Mouse (Mus musculus) naive thymus-derived CD4-positive, alpha-beta T cell, adult 2 months (primary cell): ENCODE measurements at regions not wholly inside any gene's neighbourhood (a gene's known extent, or its start where the extent isn't known, plus 50 kb on each side); places are given as distances from the start of the nearest gene placed in this dataset.

Experiments used
- DNase-seq: peaks from one replicate; pipeline ENCODE4 v3.0.0-alpha.2; 2011; ENCODE audit warnings: low read depth

DNA sequence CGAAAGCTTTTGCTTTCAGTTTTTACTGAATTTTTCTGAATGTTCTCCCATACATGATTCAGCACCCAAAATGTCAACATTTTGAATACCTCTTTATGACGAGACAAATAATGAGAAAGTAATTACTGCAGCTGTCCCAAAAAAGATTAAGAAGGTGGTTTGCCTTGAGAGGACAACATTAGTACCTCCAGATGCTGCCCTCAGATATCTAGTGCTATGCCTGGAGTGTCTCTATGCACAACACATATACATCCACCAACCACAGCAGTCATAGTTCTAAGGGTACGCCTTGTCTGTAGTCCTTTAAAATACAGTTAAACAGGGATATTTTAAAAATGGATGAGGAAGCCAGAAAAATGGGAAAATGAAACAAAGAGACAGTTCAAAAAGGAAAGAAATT, 81.1 kb upstream of the Gpc5 start:
- DNase-seq = no peak

DNA sequence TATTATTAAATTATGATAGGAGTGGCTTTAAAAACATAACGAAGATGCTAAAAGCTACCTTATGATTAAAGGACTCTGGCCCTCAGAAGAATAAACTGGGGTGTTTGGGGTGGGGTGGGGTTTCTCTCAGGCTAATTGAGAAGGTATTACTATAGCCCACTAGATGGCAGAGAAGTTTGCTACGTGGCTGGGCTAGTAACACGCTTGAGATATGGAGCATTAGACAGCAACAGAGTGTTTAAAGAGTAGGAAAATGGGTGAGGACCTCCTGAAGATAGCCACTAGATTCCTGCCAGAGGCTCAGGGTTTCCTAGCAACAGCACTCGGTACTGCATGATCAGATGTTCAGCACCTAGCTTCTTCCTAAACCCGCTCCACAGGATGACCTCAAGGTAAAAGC, 76.7 kb upstream of the Gpc5 start:
- peak; percentile 22 for DNase-seq

DNA sequence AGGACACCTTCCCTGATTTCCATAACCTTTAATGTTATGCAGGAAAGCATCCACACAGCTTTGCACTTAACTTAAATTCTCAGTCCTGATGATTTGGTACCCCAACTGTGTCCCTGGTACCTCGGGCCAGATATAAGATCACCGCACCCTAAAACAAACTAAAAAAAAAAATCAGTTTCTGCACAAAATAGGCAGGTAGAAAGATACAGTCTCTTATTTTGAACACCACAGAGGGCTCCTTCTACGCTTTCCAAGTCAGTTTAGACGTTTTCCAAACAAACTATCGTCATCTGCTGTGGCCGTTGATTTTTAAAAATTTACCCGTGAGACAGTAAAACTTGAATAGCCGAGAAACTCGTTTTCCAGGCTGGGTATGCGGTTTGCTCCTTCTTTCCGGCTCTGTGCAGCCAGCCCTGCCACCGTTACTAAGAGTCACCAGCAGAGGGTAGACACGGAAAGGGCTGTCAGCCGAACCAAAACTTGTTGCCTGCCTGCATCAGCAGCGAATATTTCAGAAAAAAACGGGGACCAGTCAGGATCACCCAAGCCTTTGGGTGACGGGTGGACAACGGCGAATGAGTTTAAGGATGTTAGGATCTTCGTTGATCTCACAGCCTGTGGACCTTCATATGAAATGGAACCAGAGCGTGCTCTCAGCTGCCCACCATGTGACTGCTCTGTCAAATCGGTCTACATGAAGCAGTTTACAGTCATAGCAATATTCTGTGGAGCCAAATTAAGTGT, 74.4 kb upstream of the Gpc5 start:
- DNase-seq = peak; percentile 78

DNA sequence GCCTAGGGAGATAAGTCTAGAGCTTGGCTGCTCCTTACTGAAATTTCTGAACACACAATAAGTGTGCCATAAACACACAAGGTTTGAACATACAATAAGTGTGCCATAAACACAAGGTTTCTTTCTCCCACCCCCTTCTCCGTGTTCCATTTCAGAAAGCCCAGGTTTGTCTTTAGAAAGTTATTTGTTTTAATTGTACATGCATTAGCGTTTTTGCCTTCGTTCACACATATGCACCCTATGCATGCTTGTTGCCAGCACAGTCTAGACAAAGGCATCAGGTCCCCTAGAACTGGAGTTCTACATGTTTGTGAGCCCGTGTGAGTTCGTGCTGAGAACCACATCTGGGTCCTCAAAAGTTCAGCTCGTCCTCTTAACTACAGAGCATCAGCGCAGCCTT, 64.0 kb upstream of the Gpc5 start:
- no peak for DNase-seq

DNA sequence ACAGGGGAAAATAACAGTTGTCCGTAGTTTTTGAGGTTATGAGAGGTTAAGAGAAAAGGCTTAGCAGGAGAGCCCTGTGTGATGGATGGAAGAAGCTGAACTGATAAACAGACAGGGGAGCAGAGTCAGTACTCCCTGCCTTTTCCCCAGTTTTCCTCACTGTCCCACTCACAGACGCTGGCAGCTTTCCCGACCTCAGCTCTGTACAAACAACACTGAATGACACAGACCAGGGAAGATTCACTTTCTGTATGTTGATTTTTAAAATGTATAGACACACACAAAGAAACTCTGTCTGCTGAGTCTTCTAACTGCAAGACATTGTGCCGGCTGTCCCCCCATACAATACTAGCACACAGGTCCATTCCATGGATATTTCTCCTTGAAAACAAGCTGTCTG, 60.3 kb upstream of the Gpc5 start:
- DNase-seq = no peak

DNA sequence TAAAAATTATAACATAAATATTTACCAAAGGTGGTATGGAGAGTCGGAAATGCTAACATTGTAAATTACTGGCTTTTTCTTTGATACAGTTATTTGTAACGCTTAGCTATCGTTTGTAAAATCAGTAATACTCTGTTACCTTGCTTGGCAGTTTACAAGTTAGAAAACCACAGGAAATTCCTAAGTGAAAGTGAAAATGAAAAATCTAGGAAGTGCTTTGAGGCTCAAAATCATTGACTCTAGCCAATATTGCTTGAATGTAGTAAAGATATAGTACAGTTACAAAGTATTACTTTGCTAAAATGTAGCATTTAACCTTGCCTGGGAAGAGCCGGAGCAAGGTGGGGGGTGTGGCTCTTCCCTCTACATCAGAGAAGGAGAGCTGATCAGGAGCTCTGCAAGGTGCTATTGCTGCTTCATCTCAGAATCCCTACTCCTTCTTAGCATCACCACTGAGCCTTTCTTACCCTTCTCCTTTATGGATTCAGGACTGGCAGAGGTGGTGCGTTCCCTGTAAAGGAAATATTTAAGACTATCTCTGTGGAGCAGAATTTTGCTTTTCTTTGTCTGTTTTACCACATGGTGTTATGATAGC, 58.5 kb upstream of the Gpc5 start:
- peak; percentile 26 for DNase-seq

DNA sequence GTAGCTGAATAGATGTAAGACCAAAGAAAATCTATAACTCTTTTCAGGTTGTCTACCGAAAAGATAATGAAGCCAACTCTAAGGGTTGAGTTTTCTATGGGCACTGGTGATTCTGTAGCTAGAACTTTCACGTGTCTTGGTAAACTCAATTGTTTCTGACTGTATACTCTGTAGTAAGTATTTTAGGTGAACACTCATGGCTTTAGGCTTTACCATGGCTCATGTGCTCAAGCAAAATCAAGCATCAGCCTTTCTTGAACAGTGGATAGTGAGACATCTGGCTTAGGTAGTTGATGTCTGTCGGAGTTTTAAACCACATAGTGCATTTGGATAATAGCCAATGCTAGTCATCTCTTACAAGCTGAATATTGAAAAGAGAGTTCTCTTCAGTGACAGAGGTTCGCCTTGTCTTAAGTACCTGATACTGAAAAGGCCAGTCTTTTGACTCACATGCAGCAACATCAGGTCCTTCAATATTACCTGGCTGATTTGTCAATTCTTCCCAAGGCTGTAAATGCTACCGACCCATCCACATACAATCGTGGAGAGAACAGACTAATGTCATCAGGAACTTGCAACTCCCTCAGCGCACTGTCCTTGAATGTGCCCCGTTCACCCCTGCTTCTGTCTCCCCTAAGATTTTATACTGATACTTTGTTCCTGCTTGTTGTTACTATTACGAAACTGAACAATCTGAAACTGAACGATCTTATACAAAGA, 57.1 kb upstream of the Gpc5 start:
- DNase-seq = no peak

DNA sequence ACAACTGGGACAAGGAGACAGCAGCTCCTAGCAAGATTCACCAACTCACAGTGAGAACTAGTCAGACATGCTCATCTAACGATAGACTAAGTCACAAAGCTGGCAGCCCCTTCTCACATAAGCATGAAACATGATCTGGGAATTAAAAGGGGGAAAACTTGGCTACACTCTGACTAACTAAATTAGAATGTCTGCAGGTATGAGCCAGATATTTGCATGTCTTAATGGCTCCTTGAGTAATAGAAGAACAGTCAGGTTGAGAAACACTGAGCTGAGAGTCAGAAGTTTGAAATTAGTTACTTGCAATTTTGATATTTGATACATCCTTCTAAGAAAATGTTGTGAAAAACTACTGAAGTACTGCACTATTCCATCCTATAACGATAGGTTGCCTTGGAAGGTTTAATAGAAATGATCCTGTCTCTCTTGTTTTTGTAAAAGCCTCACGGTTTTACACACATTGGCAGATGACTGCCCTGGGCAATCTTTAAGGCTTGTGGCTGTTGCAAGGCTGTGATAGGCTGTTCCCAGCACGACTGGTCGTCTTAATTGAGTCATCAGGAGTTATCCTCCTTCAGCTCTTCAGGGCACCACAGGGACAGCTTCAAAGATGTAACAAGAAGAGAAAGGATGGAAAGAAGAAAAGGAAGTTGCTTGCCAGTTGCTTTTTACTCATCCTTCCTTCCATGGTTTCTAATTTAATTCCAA, 54.8 kb upstream of the Gpc5 start:
- no peak for DNase-seq

DNA sequence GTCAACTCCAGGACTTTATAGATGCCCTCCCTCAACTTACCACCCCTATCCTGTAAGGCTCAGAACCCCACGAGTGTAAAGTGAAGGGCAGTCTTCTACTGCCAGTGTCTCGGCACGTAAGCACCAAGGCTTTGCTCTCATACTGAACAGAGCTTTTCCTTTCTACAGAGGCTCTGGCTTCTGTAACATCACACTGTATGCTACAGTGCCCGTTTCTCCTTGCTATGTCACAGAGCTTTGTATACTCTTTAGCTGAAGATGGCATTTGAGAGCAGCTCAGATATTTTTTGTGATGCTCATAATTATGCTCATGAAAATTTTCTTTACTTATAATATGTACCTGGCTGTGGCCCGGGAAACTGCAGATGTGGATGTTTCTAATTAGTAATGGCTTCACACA, 53.2 kb upstream of the Gpc5 start:
- DNase-seq = no peak

DNA sequence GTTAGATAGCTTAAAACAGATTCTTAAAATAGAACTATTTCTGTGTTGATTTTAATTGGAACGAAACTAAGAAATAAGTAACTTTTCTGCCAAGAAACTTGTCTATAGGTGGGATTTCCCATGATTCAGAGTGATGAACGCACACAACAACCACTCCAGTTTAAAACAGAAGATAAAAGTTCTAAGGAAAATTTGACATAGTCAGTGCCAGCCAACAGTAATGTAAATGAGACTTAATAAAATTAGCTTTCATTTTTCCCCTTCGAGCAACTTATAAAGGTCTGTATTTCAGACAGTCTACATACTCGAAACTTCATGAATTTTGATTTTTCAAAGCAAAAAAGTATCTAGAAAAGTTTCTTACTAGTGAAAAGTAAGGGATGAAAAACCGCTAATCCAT, 52.5 kb upstream of the Gpc5 start:
- DNase-seq = no peak

DNA sequence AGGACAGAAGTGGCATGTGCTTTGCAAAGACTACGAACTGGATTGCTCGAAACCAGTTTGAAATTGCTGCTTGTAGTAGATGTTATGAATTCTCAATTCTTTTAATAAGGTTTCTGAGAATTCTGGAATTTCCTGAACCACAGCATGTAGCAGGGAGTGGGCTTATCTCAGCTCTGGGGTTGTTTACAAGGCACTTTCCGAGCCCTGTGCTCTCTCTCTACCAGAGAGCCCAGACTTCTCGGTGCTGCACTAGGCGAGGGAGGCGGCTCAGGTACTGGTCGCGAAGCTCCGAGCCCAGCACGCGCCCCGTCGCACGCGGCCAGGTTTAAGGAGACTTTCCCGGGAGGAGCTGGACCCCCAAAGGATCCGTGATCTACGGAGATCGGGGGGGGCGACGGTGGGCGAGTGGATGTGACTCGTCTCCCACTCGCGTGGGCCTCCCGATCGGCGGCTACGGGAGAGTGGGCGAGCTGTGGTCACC, 51.9 kb upstream of the Gpc5 start:
- no peak for DNase-seq

DNA sequence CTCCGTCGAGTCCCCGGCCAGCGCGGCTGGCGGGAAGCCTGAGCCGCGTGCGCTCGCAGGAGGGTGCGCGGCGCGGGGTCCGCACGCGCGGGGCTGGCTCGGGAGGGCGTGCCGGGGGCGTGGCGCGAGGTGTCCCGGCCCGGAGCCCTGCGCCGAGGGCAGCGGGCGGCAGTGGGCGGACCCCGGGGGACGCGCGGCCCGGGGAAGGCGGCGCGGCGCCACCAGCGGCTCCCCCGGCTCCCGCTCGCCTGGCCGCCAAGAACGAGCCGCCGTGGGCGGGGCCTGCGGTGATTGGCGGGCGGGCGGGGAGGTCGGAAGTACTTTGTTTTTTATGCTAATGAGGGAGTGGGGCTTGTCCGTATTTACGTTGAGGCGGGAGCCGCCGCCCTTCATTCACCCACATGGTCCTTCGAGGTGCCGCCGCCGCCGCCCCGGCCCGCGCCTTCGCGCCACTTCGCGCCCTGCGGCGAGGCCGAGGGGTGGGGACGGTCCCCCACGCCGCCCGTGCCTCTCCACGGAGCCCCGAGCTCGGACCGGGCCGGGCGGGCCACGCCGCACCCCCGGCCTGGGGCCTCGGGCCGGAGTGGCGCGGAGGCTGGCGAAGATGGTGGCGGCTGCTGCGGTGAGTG, 51.3 kb upstream of the Gpc5 start:
- peak; percentile 88 for DNase-seq

DNA sequence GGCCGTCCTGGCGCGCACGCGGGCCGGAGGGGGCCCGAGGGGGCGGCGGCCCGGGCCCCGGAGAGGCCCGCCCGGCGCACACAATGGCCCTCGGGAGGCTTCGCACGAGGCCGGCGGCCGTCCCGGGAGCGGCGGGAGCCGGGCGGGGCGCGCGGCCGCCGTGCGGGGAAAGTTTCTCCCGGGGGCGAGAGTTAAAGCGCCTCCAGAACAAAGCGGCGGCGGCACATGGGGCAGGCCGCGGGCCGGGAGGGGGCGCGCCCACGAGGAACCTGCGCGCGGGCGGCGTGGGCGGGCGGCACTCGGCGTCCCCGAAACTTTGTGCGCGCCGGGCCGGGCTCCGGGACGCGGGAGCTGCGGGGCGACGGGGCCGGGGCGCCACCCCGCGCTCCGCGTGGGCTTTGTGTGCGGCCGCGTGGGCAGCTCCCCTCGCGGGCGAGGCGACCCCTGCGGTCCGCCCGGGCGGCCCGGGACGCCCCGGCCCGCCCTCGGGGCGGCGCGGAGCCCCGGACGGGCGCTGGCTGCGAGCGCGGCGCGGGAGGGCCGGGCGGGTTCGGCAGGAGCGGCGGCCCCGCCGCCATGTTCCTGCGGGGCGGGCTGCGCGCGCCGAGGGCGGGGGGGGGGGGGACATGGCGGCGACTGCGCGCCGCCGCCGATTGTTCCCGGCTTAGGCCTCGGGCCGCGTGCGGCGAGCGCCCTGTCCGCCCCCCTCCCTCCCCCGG, 50.5 kb upstream of the Gpc5 start:
- DNase-seq = peak; percentile 61

DNA sequence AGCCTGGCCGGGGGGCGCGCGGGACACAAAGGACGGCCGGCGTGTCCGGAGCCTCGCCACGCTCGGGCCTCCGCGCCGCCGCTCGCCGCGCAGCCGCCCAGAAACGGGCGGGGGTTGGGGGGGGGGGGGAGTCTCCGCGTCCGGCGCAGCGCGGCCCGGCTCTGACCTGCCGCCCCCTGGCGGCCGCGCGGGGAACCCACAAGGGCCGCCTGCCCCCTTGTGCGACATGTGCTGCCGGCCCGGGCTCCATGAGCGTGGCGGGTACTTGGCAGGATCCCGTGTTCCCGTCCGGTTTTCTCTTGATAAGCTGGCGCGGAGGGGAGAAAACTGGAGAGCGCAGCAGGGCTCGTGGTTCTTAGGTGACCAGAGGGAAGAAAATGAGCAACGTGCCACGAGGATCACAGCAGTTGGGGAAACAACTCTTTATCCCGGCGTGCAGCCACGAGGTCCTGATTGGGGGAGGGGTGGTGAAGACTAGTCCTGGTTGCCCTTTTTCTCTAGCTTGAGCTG, 49.9 kb upstream of the Gpc5 start:
- peak; percentile 90 for DNase-seq
